Mouse (Mus musculus): Measurements from ENCODE around the gene Wwox. TPM values are rescaled to one million over a fixed set of nuclear protein-coding genes. Genes with fewer than 3 reads are reported as not detected.

Wwox gene
- polyA plus RNA-seq, 1 experiment from 2014 or later = 13.8 TPM

- ATAC-seq (ENCODE audit: low read depth) = no peak
- no peak overlapping the region for H3K9ac ChIP-seq (replicated peaks; ENCODE audit: low read depth, low read length)
- H3K36me3 ChIP-seq (ENCODE audit: control insufficient read depth, insufficient read depth, low read length) = no peaks in the 10 kb centered on the region
- H3K4me2 ChIP-seq (ENCODE audit: low read depth, low read length) = no peak overlapping the region
- no peaks in the 10 kb centered on the region for H3K9me3 ChIP-seq (ENCODE audit: control insufficient read depth, low read length)
- H3K27ac ChIP-seq (ENCODE audit: low read depth, low read length) = no peak overlapping the region
- H3K4me1 ChIP-seq (ENCODE audit: control insufficient read depth, insufficient read depth, low read length) = 0 out of 2 replicates have a peak, but pooled peaks cover 3% of the 10 kb centered on the region
- H3K27me3 ChIP-seq (ENCODE audit: control insufficient read depth, insufficient read depth, low read length) = no peaks in the 10 kb centered on the region
- H3K4me3 ChIP-seq (ENCODE audit: low read depth, low read length) = no peak overlapping the region
- WGBS = 42% methylated on average over 5 of the region's 5 CpGs
Measured at GRCm38 (mm10) chr8:114890478-114890877, 451.0 kb downstream of the Wwox start.

GRCm38 (mm10) chr8:114891252-114891651, 451.8 kb downstream of the Wwox start:
- no peak for ATAC-seq (ENCODE audit: low read depth)
- Histone ChIP-seq H3K27ac (ENCODE audit: low read depth, low read length) (no peak overlapping the region), H3K36me3 (ENCODE audit: control insufficient read depth, insufficient read depth, low read length) (no peaks in the 10 kb centered on the region), H3K4me2 (ENCODE audit: low read depth, low read length) (no peak overlapping the region), H3K9ac (replicated peaks; ENCODE audit: low read depth, low read length) (no peak overlapping the region), H3K27me3 (ENCODE audit: control insufficient read depth, insufficient read depth, low read length) (no peaks in the 10 kb centered on the region), H3K4me3 (ENCODE audit: low read depth, low read length) (no peak overlapping the region), H3K9me3 (ENCODE audit: control insufficient read depth, low read length) (no peaks in the 10 kb centered on the region), H3K4me1 (ENCODE audit: control insufficient read depth, insufficient read depth, low read length) (0 out of 2 replicates have a peak, but pooled peaks cover 3% of the 10 kb centered on the region)
- WGBS = 66% methylated on average over 4 of the region's 4 CpGs

- WGBS = 76% methylated on average over 8 of the region's 8 CpGs
- ATAC-seq (ENCODE audit: low read depth) = no peak
- Histone ChIP-seq H3K36me3 (ENCODE audit: control insufficient read depth, insufficient read depth, low read length) (no peaks in the 10 kb centered on the region), H3K27me3 (ENCODE audit: control insufficient read depth, insufficient read depth, low read length) (no peaks in the 10 kb centered on the region), H3K9ac (replicated peaks; ENCODE audit: low read depth, low read length) (no peak overlapping the region), H3K27ac (ENCODE audit: low read depth, low read length) (no peak overlapping the region), H3K9me3 (ENCODE audit: control insufficient read depth, low read length) (no peaks in the 10 kb centered on the region), H3K4me3 (ENCODE audit: low read depth, low read length) (no peak overlapping the region), H3K4me2 (ENCODE audit: low read depth, low read length) (no peak overlapping the region), H3K4me1 (ENCODE audit: control insufficient read depth, insufficient read depth, low read length) (no peaks in the 10 kb centered on the region)
Measured at GRCm38 (mm10) chr8:114897432-114897831, 458.0 kb downstream of the Wwox start.

- Histone ChIP-seq H3K4me2 (ENCODE audit: low read depth, low read length) (no peak overlapping the region), H3K27ac (ENCODE audit: low read depth, low read length) (no peak overlapping the region), H3K4me1 (ENCODE audit: control insufficient read depth, insufficient read depth, low read length) (no peaks in the 10 kb centered on the region), H3K9me3 (ENCODE audit: control insufficient read depth, low read length) (no peaks in the 10 kb centered on the region), H3K27me3 (ENCODE audit: control insufficient read depth, insufficient read depth, low read length) (no peaks in the 10 kb centered on the region), H3K36me3 (ENCODE audit: control insufficient read depth, insufficient read depth, low read length) (no peaks in the 10 kb centered on the region), H3K9ac (replicated peaks; ENCODE audit: low read depth, low read length) (no peak overlapping the region), H3K4me3 (ENCODE audit: low read depth, low read length) (no peak overlapping the region)
- WGBS = 25% methylated on average over 12 of the region's 12 CpGs
- ATAC-seq (ENCODE audit: low read depth) = no peak
Measured at GRCm38 (mm10) chr8:114899157-114899556, 459.7 kb downstream of the Wwox start.

GRCm38 (mm10) chr8:114902584-114902983, 463.1 kb downstream of the Wwox start:
- no peak for ATAC-seq (ENCODE audit: low read depth)
- H3K4me1 ChIP-seq (ENCODE audit: control insufficient read depth, insufficient read depth, low read length) = peaks cover 6% of the 10 kb centered on the region
- no peaks in the 10 kb centered on the region for H3K9me3 ChIP-seq (ENCODE audit: control insufficient read depth, low read length)
- H3K27me3 ChIP-seq (ENCODE audit: control insufficient read depth, insufficient read depth, low read length) = no peaks in the 10 kb centered on the region
- no peak overlapping the region for H3K27ac ChIP-seq (ENCODE audit: low read depth, low read length)
- no peaks in the 10 kb centered on the region for H3K36me3 ChIP-seq (ENCODE audit: control insufficient read depth, insufficient read depth, low read length)
- no peak overlapping the region for H3K4me2 ChIP-seq (ENCODE audit: low read depth, low read length)
- H3K9ac ChIP-seq (replicated peaks; ENCODE audit: low read depth, low read length) = no peak overlapping the region
- WGBS = 91% methylated on average over 5 of the region's 5 CpGs
- H3K4me3 ChIP-seq (ENCODE audit: low read depth, low read length) = no peak overlapping the region

GRCm38 (mm10) chr8:114908086-114908485, 468.6 kb downstream of the Wwox start:
- Histone ChIP-seq H3K36me3 (ENCODE audit: control insufficient read depth, insufficient read depth, low read length) (no peaks in the 10 kb centered on the region), H3K4me3 (ENCODE audit: low read depth, low read length) (no peak overlapping the region), H3K9me3 (ENCODE audit: control insufficient read depth, low read length) (no peaks in the 10 kb centered on the region), H3K9ac (replicated peaks; ENCODE audit: low read depth, low read length) (no peak overlapping the region), H3K4me1 (ENCODE audit: control insufficient read depth, insufficient read depth, low read length) (peaks cover 14% of the 10 kb centered on the region), H3K27ac (ENCODE audit: low read depth, low read length) (no peak overlapping the region), H3K4me2 (ENCODE audit: low read depth, low read length) (no peak overlapping the region), H3K27me3 (ENCODE audit: control insufficient read depth, insufficient read depth, low read length) (no peaks in the 10 kb centered on the region)
- 60% methylated on average over 8 of the region's 8 CpGs for WGBS
- no peak for ATAC-seq (ENCODE audit: low read depth)

- Histone ChIP-seq H3K9ac (replicated peaks; ENCODE audit: low read depth, low read length) (no peak overlapping the region), H3K4me3 (ENCODE audit: low read depth, low read length) (no peak overlapping the region), H3K9me3 (ENCODE audit: control insufficient read depth, low read length) (no peaks in the 10 kb centered on the region), H3K36me3 (ENCODE audit: control insufficient read depth, insufficient read depth, low read length) (no peaks in the 10 kb centered on the region), H3K27ac (ENCODE audit: low read depth, low read length) (no peak overlapping the region), H3K27me3 (ENCODE audit: control insufficient read depth, insufficient read depth, low read length) (no peaks in the 10 kb centered on the region), H3K4me1 (ENCODE audit: control insufficient read depth, insufficient read depth, low read length) (peaks cover 14% of the 10 kb centered on the region), H3K4me2 (ENCODE audit: low read depth, low read length) (no peak overlapping the region)
- WGBS = 91% methylated on average over 7 of the region's 7 CpGs
- ATAC-seq (ENCODE audit: low read depth) = no peak
Measured at GRCm38 (mm10) chr8:114908589-114908988, 469.1 kb downstream of the Wwox start.

- Histone ChIP-seq H3K27me3 (ENCODE audit: control insufficient read depth, insufficient read depth, low read length) (no peaks in the 10 kb centered on the region), H3K27ac (ENCODE audit: low read depth, low read length) (no peak overlapping the region), H3K4me1 (ENCODE audit: control insufficient read depth, insufficient read depth, low read length) (peaks cover 14% of the 10 kb centered on the region), H3K4me3 (ENCODE audit: low read depth, low read length) (no peak overlapping the region), H3K4me2 (ENCODE audit: low read depth, low read length) (no peak overlapping the region), H3K9me3 (ENCODE audit: control insufficient read depth, low read length) (no peaks in the 10 kb centered on the region), H3K9ac (replicated peaks; ENCODE audit: low read depth, low read length) (no peak overlapping the region), H3K36me3 (ENCODE audit: control insufficient read depth, insufficient read depth, low read length) (no peaks in the 10 kb centered on the region)
- WGBS = 55% methylated on average over 9 of the region's 9 CpGs
- ATAC-seq (ENCODE audit: low read depth) = no peak
Measured at GRCm38 (mm10) chr8:114909146-114909545, 469.7 kb downstream of the Wwox start.

GRCm38 (mm10) chr8:114911031-114911580, 471.7 kb downstream of the Wwox start:
- Histone ChIP-seq H3K4me2 (ENCODE audit: low read depth, low read length) (peak overlapping the region; percentile 31; the same call in 1 of the 2 replicates), H3K9me3 (ENCODE audit: control insufficient read depth, low read length) (no peaks in the 10 kb centered on the region), H3K27me3 (ENCODE audit: control insufficient read depth, insufficient read depth, low read length) (no peaks in the 10 kb centered on the region), H3K36me3 (ENCODE audit: control insufficient read depth, insufficient read depth, low read length) (no peaks in the 10 kb centered on the region), H3K4me3 (ENCODE audit: low read depth, low read length) (no peak overlapping the region), H3K9ac (replicated peaks; ENCODE audit: low read depth, low read length) (no peak overlapping the region), H3K27ac (ENCODE audit: low read depth, low read length) (no peak overlapping the region), H3K4me1 (ENCODE audit: control insufficient read depth, insufficient read depth, low read length) (peaks cover 14% of the 10 kb centered on the region)
- ATAC-seq (ENCODE audit: low read depth) = no peak
- WGBS = 17% methylated on average over 17 of the region's 17 CpGs

All from neural tube, embryonic 14.5 days (tissue).